Mouse (Mus musculus): Measurements from ENCODE around the gene Trim65. TPM values are rescaled to one million over a fixed set of nuclear protein-coding genes. Genes with fewer than 3 reads are reported as not detected.

The Trim65 gene
- polyA plus RNA-seq, 1 experiment from 2014 or later = 7.7 TPM

DNA sequence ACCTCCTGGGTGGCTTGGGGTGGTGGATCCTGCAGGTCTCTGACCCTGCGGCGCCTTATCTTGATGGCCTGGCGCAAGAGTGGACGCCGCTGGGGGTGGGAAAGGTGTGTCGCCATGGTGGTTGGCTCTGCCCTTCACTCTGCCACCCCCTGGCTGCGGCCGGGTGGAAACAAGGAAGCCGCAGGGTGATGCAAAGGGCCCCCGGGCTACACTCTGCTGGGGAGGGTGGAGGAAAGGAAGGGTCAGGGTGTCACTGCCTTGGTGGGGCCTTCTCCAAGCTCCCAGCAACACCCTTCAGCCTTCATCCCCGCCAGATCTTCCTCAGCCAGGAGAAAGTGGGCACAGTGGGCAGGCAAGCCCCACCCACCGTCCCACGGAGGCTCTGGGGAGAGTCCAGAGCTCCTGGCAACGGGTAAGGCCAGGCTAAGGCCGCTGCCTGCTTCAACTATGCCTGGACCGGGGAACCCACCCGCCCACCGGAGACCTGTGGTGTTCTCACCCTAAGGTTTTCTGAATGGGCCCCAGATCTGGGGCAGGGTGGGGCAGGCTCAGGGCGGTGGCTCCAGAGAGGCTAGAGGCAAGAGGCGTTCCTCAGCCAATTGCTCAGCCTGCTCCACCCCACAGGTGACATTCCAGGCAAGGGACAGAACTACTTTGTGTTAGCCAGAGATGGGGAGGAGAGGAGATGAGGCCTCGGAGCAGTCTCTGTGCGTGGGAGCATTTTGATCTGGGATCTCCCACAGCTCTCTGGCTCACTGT lies 53.3 kb downstream of the Trim65 start, which contains the start of gene Unc13d:
Gene Unc13d, minus strand, starts transcription at position 516 of the 759 bp plus-strand sequence.
- ATAC-seq = peak; percentile 89
- Histone ChIP-seq H3K9ac (ENCODE audit: low read depth, low read length) (peak within 1 kb of the TSS; percentile 67), H3K27ac (ENCODE audit: low read length) (peak within 1 kb of the TSS; percentile 86), H3K4me1 (ENCODE audit: control insufficient read depth, insufficient read depth, low read length) (peaks cover 20% of the 10 kb centered on the region), H3K27me3 (replicated peaks; ENCODE audit: control insufficient read depth, insufficient read depth, low read length) (no peaks in the 10 kb centered on the region), H3K4me2 (ENCODE audit: low read depth, low read length) (peak within 1 kb of the TSS; percentile 54), H3K9me3 (ENCODE audit: control insufficient read depth, low read length) (no peaks in the 10 kb centered on the region), H3K4me3 (ENCODE audit: low read length) (peak within 1 kb of the TSS; percentile 41), H3K36me3 (ENCODE audit: control insufficient read depth, insufficient read depth, low read length) (peaks cover 16% of the 10 kb centered on the region)
- 52% methylated on average over 22 of the region's 22 CpGs for WGBS

- Histone ChIP-seq H3K36me3 (ENCODE audit: control insufficient read depth, insufficient read depth, low read length) (0 out of 2 replicates have a peak, but pooled peaks cover 13% of the 10 kb centered on the region), H3K27me3 (replicated peaks; ENCODE audit: control insufficient read depth, insufficient read depth, low read length) (no peaks in the 10 kb centered on the region), H3K4me2 (ENCODE audit: low read depth, low read length) (peak overlapping the region; percentile 54), H3K9ac (ENCODE audit: low read depth, low read length) (peak overlapping the region; percentile 67), H3K9me3 (ENCODE audit: control insufficient read depth, low read length) (no peaks in the 10 kb centered on the region), H3K27ac (ENCODE audit: low read length) (peak overlapping the region; percentile 86; the same call in 1 of the 2 replicates), H3K4me3 (ENCODE audit: low read length) (peak overlapping the region; percentile 41), H3K4me1 (ENCODE audit: control insufficient read depth, insufficient read depth, low read length) (peaks cover 20% of the 10 kb centered on the region)
- 80% methylated on average over 7 of the region's 7 CpGs for WGBS
- no peak for ATAC-seq
Observed at GRCm38 (mm10) chr11:116076836-116077235, 54.1 kb downstream of the Trim65 start.

- no peaks in the 10 kb centered on the region for H3K27me3 ChIP-seq (replicated peaks; ENCODE audit: control insufficient read depth, insufficient read depth, low read length)
- peaks cover 20% of the 10 kb centered on the region for H3K4me1 ChIP-seq (ENCODE audit: control insufficient read depth, insufficient read depth, low read length)
- no peak overlapping the region for H3K27ac ChIP-seq (ENCODE audit: low read length)
- H3K4me3 ChIP-seq (ENCODE audit: low read length) = no peak overlapping the region
- peak overlapping the region; percentile 67; the same call in 1 of the 2 replicates for H3K9ac ChIP-seq (ENCODE audit: low read depth, low read length)
- H3K9me3 ChIP-seq (ENCODE audit: control insufficient read depth, low read length) = no peaks in the 10 kb centered on the region
- no peak for ATAC-seq
- no peak overlapping the region for H3K4me2 ChIP-seq (ENCODE audit: low read depth, low read length)
- WGBS = 72% methylated on average over 7 of the region's 7 CpGs
- 0 out of 2 replicates have a peak, but pooled peaks cover 9% of the 10 kb centered on the region for H3K36me3 ChIP-seq (ENCODE audit: control insufficient read depth, insufficient read depth, low read length)
Observed at GRCm38 (mm10) chr11:116076266-116076540, 54.7 kb downstream of the Trim65 start.

- no peak overlapping the region for H3K4me3 ChIP-seq (ENCODE audit: low read length)
- no peaks in the 10 kb centered on the region for H3K9me3 ChIP-seq (ENCODE audit: control insufficient read depth, low read length)
- H3K4me2 ChIP-seq (ENCODE audit: low read depth, low read length) = no peak overlapping the region
- 54% methylated on average over 20 of the region's 20 CpGs for WGBS
- H3K9ac ChIP-seq (ENCODE audit: low read depth, low read length) = no peak overlapping the region
- no peaks in the 10 kb centered on the region for H3K27me3 ChIP-seq (replicated peaks; ENCODE audit: control insufficient read depth, insufficient read depth, low read length)
- ATAC-seq = no peak
- no peak overlapping the region for H3K27ac ChIP-seq (ENCODE audit: low read length)
- H3K36me3 ChIP-seq (ENCODE audit: control insufficient read depth, insufficient read depth, low read length) = 0 out of 2 replicates have a peak, but pooled peaks cover 4% of the 10 kb centered on the region
- H3K4me1 ChIP-seq (ENCODE audit: control insufficient read depth, insufficient read depth, low read length) = peaks cover 20% of the 10 kb centered on the region
Observed at GRCm38 (mm10) chr11:116075539-116076265, 55.2 kb downstream of the Trim65 start.

- Histone ChIP-seq H3K9ac (ENCODE audit: low read depth, low read length) (no peak overlapping the region), H3K27me3 (replicated peaks; ENCODE audit: control insufficient read depth, insufficient read depth, low read length) (no peaks in the 10 kb centered on the region), H3K4me3 (ENCODE audit: low read length) (no peak overlapping the region), H3K4me2 (ENCODE audit: low read depth, low read length) (no peak overlapping the region), H3K27ac (ENCODE audit: low read length) (no peak overlapping the region), H3K9me3 (ENCODE audit: control insufficient read depth, low read length) (no peaks in the 10 kb centered on the region), H3K36me3 (ENCODE audit: control insufficient read depth, insufficient read depth, low read length) (0 out of 2 replicates have a peak, but pooled peaks cover 4% of the 10 kb centered on the region), H3K4me1 (ENCODE audit: control insufficient read depth, insufficient read depth, low read length) (peaks cover 18% of the 10 kb centered on the region)
- no peak for ATAC-seq
- 70% methylated on average over 7 of the region's 7 CpGs for WGBS
Observed at GRCm38 (mm10) chr11:116074436-116074991, 56.4 kb downstream of the Trim65 start.

- H3K4me2 ChIP-seq (ENCODE audit: low read depth, low read length) = no peak overlapping the region
- H3K27ac ChIP-seq (ENCODE audit: low read length) = no peak overlapping the region
- H3K9me3 ChIP-seq (ENCODE audit: control insufficient read depth, low read length) = no peaks in the 10 kb centered on the region
- no peaks in the 10 kb centered on the region for H3K27me3 ChIP-seq (replicated peaks; ENCODE audit: control insufficient read depth, insufficient read depth, low read length)
- no peak overlapping the region for H3K9ac ChIP-seq (ENCODE audit: low read depth, low read length)
- H3K36me3 ChIP-seq (ENCODE audit: control insufficient read depth, insufficient read depth, low read length) = no peaks in the 10 kb centered on the region
- peaks cover 4% of the 10 kb centered on the region; the same call in 1 of the 2 replicates for H3K4me1 ChIP-seq (ENCODE audit: control insufficient read depth, insufficient read depth, low read length)
- no peak for ATAC-seq
- H3K4me3 ChIP-seq (ENCODE audit: low read length) = no peak overlapping the region
- WGBS = 83% methylated on average over 3 of the region's 3 CpGs
Observed at GRCm38 (mm10) chr11:116072608-116073007, 58.3 kb downstream of the Trim65 start.

Other genes starting within 250 kb of the Trim65 start
- 1.6 and 3.1 TPM in 2 replicates for gene Smim5, start 231.2 kb downstream of the Trim65 start, polyA plus RNA-seq (2015; fragmentation: Nextera tagmentation; extraction: Ambion mirVana)
- gene Smim6, start 219.1 kb downstream of the Trim65 start, polyA plus RNA-seq (2015; fragmentation: Nextera tagmentation; extraction: Ambion mirVana) = 33.8 and 38.6 TPM in 2 replicates
- gene Sap30bp, start 197.8 kb downstream of the Trim65 start, polyA plus RNA-seq (2015; fragmentation: Nextera tagmentation; extraction: Ambion mirVana) = 27.3 and 29.2 TPM in 2 replicates
- gene Recql5, start 197.7 kb downstream of the Trim65 start, polyA plus RNA-seq (2015; fragmentation: Nextera tagmentation; extraction: Ambion mirVana) = 15.7 and 16.7 TPM in 2 replicates
- gene Itgb4, start 156.4 kb downstream of the Trim65 start, polyA plus RNA-seq (2015; fragmentation: Nextera tagmentation; extraction: Ambion mirVana) = 11.9 and 15.2 TPM in 2 replicates
- 360 and 389 TPM in 2 replicates for gene Galk1, start 118.4 kb downstream of the Trim65 start, polyA plus RNA-seq (2015; fragmentation: Nextera tagmentation; extraction: Ambion mirVana)
- gene H3f3b, start 103.2 kb downstream of the Trim65 start, polyA plus RNA-seq (2015; fragmentation: Nextera tagmentation; extraction: Ambion mirVana) = 1,239 and 1,387 TPM in 2 replicates
- gene Unk, start 100.8 kb downstream of the Trim65 start, polyA plus RNA-seq (2015; fragmentation: Nextera tagmentation; extraction: Ambion mirVana) = 22.9 and 24.4 TPM in 2 replicates
- 6.4 and 7.5 TPM in 2 replicates for gene Unc13d, start 53.2 kb downstream of the Trim65 start, polyA plus RNA-seq (2015; fragmentation: Nextera tagmentation; extraction: Ambion mirVana)
- 135 and 160 TPM in 2 replicates for gene Wbp2, start 44.1 kb downstream of the Trim65 start, polyA plus RNA-seq (2015; fragmentation: Nextera tagmentation; extraction: Ambion mirVana)
- 13.9 and 14.7 TPM in 2 replicates for gene Trim47, start 3.9 kb downstream of the Trim65 start, polyA plus RNA-seq (2015; fragmentation: Nextera tagmentation; extraction: Ambion mirVana)
- gene Mrpl38, start 7.7 kb upstream of the Trim65 start, polyA plus RNA-seq (2015; fragmentation: Nextera tagmentation; extraction: Ambion mirVana) = 104 and 110 TPM in 2 replicates
- 15.4 and 16.9 TPM in 2 replicates for gene Fbf1, start 37.0 kb upstream of the Trim65 start, polyA plus RNA-seq (2015; fragmentation: Nextera tagmentation; extraction: Ambion mirVana)
- gene Ten1, start 67.7 kb upstream of the Trim65 start, polyA plus RNA-seq (2015; fragmentation: Nextera tagmentation; extraction: Ambion mirVana) = 106 and 115 TPM in 2 replicates
- gene Acox1, start 67.9 kb upstream of the Trim65 start, polyA plus RNA-seq (2015; fragmentation: Nextera tagmentation; extraction: Ambion mirVana) = 85.5 and 104 TPM in 2 replicates
- 1.9 and 2.5 TPM in 2 replicates for gene Evpl, start 106.9 kb upstream of the Trim65 start, polyA plus RNA-seq (2015; fragmentation: Nextera tagmentation; extraction: Ambion mirVana)
- 90.9 and 94.8 TPM in 2 replicates for gene Srp68, start 143.1 kb upstream of the Trim65 start, polyA plus RNA-seq (2015; fragmentation: Nextera tagmentation; extraction: Ambion mirVana)
- 0.16 and 0.31 TPM in 2 replicates for gene Galr2, start 149.8 kb upstream of the Trim65 start, polyA plus RNA-seq (2015; fragmentation: Nextera tagmentation; extraction: Ambion mirVana)
- 52.5 and 54.6 TPM in 2 replicates for gene Exoc7, start 176.1 kb upstream of the Trim65 start, polyA plus RNA-seq (2015; fragmentation: Nextera tagmentation; extraction: Ambion mirVana)
- gene Foxj1, start 204.3 kb upstream of the Trim65 start, polyA plus RNA-seq (2015; fragmentation: Nextera tagmentation; extraction: Ambion mirVana) = 0.27 and 0.36 TPM in 2 replicates